Mouse (Mus musculus) Patski (cell line): Measurements from ENCODE around the gene Cnih4. TPM values are rescaled to one million over a fixed set of nuclear protein-coding genes. Genes with fewer than 3 reads are reported as not detected.

Source experiments
- ATAC-seq: fragments of 100-300 bp; one replicate; pipeline ENCODE4 v1.8.0; 2021
- CTCF ChIA-PET: fragments of 350-600 bp; sonication (Branson Sonifier 250); formaldehyde crosslinking; loops from one replicate; lab custom pipeline; 2022; ENCODE audit warnings: inconsistent platforms; lab: Charles Lee
- POLR2A ChIA-PET: fragments of 350-600 bp; sonication (Branson Sonifier 250); formaldehyde crosslinking; loops from one replicate; lab custom pipeline; 2022; ENCODE audit warnings: antibody characterized with exemption, inconsistent platforms; lab: Charles Lee
- DNase-seq: peaks from one replicate; pipeline ENCODE4 v3.0.0-alpha.2; 2011; ENCODE audit warnings: low read depth, low spot score
- H3K27me3 ChIP-seq: fragments of 371-371 bp; one replicate; pipeline ENCODE4 v1.5.1; 2021
- CTCF ChIP-seq: fragments of 100-300 bp; IDR thresholded peaks from one replicate; pipeline ENCODE4 v1.5.1; 2021
- in situ Hi-C: fragments of 300-500 bp; cut with MboI; formaldehyde crosslinking; loops from 3 replicates; pipeline ENCODE4 v1.11.1; 2018; ENCODE audit warnings: low pct_unique_long_range_greater_than_20kb, mixed read lengths
- polyA plus RNA-seq: library from polyadenylated mRNA; unstranded; gene quantifications from one replicate; pipeline ENCODE4 v1.2.3, GENCODE M21; 2021

Gene Cnih4
- polyA plus RNA-seq, 1 experiment from 2014 or later, result 144 TPM

- ATAC-seq (peak; percentile 30), DNase-seq (no peak)
- ChIA-PET POLR2A (interaction anchor here (0.6 to 3.1 kb wide), 3 partner anchors 22 to 1309 kb away, joined by 3 to 13 read pairs (median 3); no protein-coding TSS in a partner anchor), CTCF (interaction anchor here (1.6 kb wide), 1 partner anchor 15 kb away, joined by 5 read pairs; no protein-coding TSS in a partner anchor)
- no peak for TF ChIP-seq CTCF
- H3K27me3 ChIP-seq, result no peaks in the 10 kb centered on the region
- in situ Hi-C loops, result no loop called here
Observed at GRCm38 (mm10) chr1:181210601-181211402, 66.3 kb downstream of the Cnih4 start.

- peak; percentile 45 for ATAC-seq
- in situ Hi-C loops, result no loop called here
- CTCF ChIA-PET, result no interaction called here
- no peaks in the 10 kb centered on the region for H3K27me3 ChIP-seq
- no peak for TF ChIP-seq CTCF
- POLR2A ChIA-PET, result interaction anchor here (1.2 to 3.6 kb wide), 3 partner anchors 16 to 23 kb away, joined by 3 to 16 read pairs (median 13); no protein-coding TSS in a partner anchor
- DNase-seq, result no peak
Observed at GRCm38 (mm10) chr1:181211403-181211919, 67.0 kb downstream of the Cnih4 start.

GRCm38 (mm10) chr1:181211920-181212633, 67.6 kb downstream of the Cnih4 start, which contains the start of gene Wdr26:
Gene Wdr26 (minus strand): TSS chr1:181212001.
- TF ChIP-seq CTCF, result no peak
- ChIA-PET CTCF (no interaction called here), POLR2A (interaction anchor here (1.2 to 3.6 kb wide), 3 partner anchors 15 to 22 kb away, joined by 3 to 16 read pairs (median 13); no protein-coding TSS in a partner anchor)
- in situ Hi-C loops, result no loop called here
- ATAC-seq (peak; percentile 62), DNase-seq (no peak)
- H3K27me3 ChIP-seq, result no peaks in the 10 kb centered on the region

GRCm38 (mm10) chr1:181214296-181215035, 70.0 kb downstream of the Cnih4 start:
- ChIA-PET CTCF (interaction anchor here (0.7 to 1.1 kb wide), 2 partner anchors 59 to 65 kb away, joined by 3 read pairs; no protein-coding TSS in a partner anchor), POLR2A (interaction anchor here (1.1 to 3.6 kb wide), 2 partner anchors 13 to 66 kb away, joined by 3 to 16 read pairs; no protein-coding TSS in a partner anchor)
- no peak for DNase-seq
- ATAC-seq, result no peak
- H3K27me3 ChIP-seq, result no peaks in the 10 kb centered on the region
- TF ChIP-seq CTCF, result no peak
- in situ Hi-C loops, result no loop called here

GRCm38 (mm10) chr1:181216315-181216714, 71.8 kb downstream of the Cnih4 start:
- DNase-seq (no peak), ATAC-seq (no peak)
- ChIA-PET POLR2A (no interaction called here), CTCF (no interaction called here)
- no peaks in the 10 kb centered on the region for H3K27me3 ChIP-seq
- in situ Hi-C loops, result no loop called here
- no peak for TF ChIP-seq CTCF

Other genes starting within 250 kb of the Cnih4 start
- gene Pycr2, start 240.4 kb upstream of the Cnih4 start, polyA plus RNA-seq, result 62.2 TPM
- 0.06 TPM for gene Lefty1, start 209.7 kb upstream of the Cnih4 start, polyA plus RNA-seq
- 39.3 TPM for gene Tmem63a, start 202.3 kb upstream of the Cnih4 start, polyA plus RNA-seq
- gene Ephx1, start 123.8 kb upstream of the Cnih4 start, polyA plus RNA-seq, result 10.9 TPM
- gene 9130409I23Rik, start 93.5 kb upstream of the Cnih4 start, polyA plus RNA-seq, result 0.03 TPM
- 23.1 TPM for gene Nvl, start 489 bp upstream of the Cnih4 start, polyA plus RNA-seq
- 128 TPM for gene Wdr26, start 67.3 kb downstream of the Cnih4 start, polyA plus RNA-seq
- 0.03 TPM for gene Cnih3, start 207.9 kb downstream of the Cnih4 start, polyA plus RNA-seq